Mouse (Mus musculus) adrenal gland (tissue): ENCODE data around the gene Dennd1a.

Source experiments
- intact Hi-C: fragments of 180-260 bp; cut with DNase I; formaldehyde crosslinking; loops from one replicate; pipeline ENCODE4 v1.15.1; 2025

Gene Dennd1a

GRCm38 (mm10) chr2:37829758-37830275 lies 457.4 kb downstream of the Dennd1a start:
- intact Hi-C loops, result no loop called here

GRCm38 (mm10) chr2:37823826-37824225 lies 463.4 kb downstream of the Dennd1a start:
- intact Hi-C loops, result no loop called here

GRCm38 (mm10) chr2:37822122-37822521 lies 465.1 kb downstream of the Dennd1a start:
- intact Hi-C loops, result no loop called here

GRCm38 (mm10) chr2:37819526-37820152 lies 467.6 kb downstream of the Dennd1a start:
- intact Hi-C loops, result loop anchor here (5.0 kb wide), 2 partner anchors 128 to 558 kb away; no protein-coding TSS in a partner anchor

GRCm38 (mm10) chr2:37818761-37819525 lies 468.2 kb downstream of the Dennd1a start:
- intact Hi-C loops, result loop anchor here (5.0 kb wide), 2 partner anchors 128 to 558 kb away; no protein-coding TSS in a partner anchor

GRCm38 (mm10) chr2:37815676-37816075 lies 471.5 kb downstream of the Dennd1a start:
- intact Hi-C loops, result loop anchor here (5.0 kb wide), 2 partner anchors 132 to 562 kb away; no protein-coding TSS in a partner anchor

- intact Hi-C loops, result loop anchor here (5.0 kb wide), 2 partner anchors 132 to 562 kb away; no protein-coding TSS in a partner anchor
These were observed 472.3 kb downstream of the Dennd1a start for GRCm38 (mm10) chr2:37814820-37815361.

GRCm38 (mm10) chr2:37812401-37812800 lies 474.8 kb downstream of the Dennd1a start:
- intact Hi-C loops, result no loop called here

GRCm38 (mm10) chr2:37811682-37812081 lies 475.5 kb downstream of the Dennd1a start:
- intact Hi-C loops, result no loop called here

GRCm38 (mm10) chr2:37802610-37803212 lies 484.5 kb downstream of the Dennd1a start:
- intact Hi-C loops, result loop anchor here (2.0 kb wide), 1 partner anchor 28 kb away; no protein-coding TSS in a partner anchor

GRCm38 (mm10) chr2:37801687-37802086 lies 485.5 kb downstream of the Dennd1a start:
- intact Hi-C loops, result loop anchor here (2.0 kb wide), 1 partner anchor 27 kb away; no protein-coding TSS in a partner anchor

GRCm38 (mm10) chr2:37799137-37799536 lies 488.1 kb downstream of the Dennd1a start:
- intact Hi-C loops, result no loop called here

GRCm38 (mm10) chr2:37797046-37797445 lies 490.1 kb downstream of the Dennd1a start:
- intact Hi-C loops, result no loop called here

GRCm38 (mm10) chr2:37796021-37796420 lies 491.2 kb downstream of the Dennd1a start:
- intact Hi-C loops, result no loop called here

GRCm38 (mm10) chr2:37791340-37791739 lies 495.9 kb downstream of the Dennd1a start:
- intact Hi-C loops, result no loop called here

- intact Hi-C loops, result no loop called here
These were observed 496.5 kb downstream of the Dennd1a start for GRCm38 (mm10) chr2:37790738-37791137.

GRCm38 (mm10) chr2:37789995-37790394 lies 497.2 kb downstream of the Dennd1a start:
- intact Hi-C loops, result no loop called here

- intact Hi-C loops, result no loop called here
These were observed 498.2 kb downstream of the Dennd1a start for GRCm38 (mm10) chr2:37789029-37789428.

- intact Hi-C loops, result no loop called here
These were observed 498.8 kb downstream of the Dennd1a start for GRCm38 (mm10) chr2:37788176-37788962.

GRCm38 (mm10) chr2:37786461-37786860 lies 500.7 kb downstream of the Dennd1a start:
- intact Hi-C loops, result no loop called here

- intact Hi-C loops, result no loop called here
These were observed 502.7 kb downstream of the Dennd1a start for GRCm38 (mm10) chr2:37784473-37784872.
